Mouse (Mus musculus) large intestine, adult 2 months (tissue): ENCODE results near the gene Atm. TPM values are rescaled to one million over a fixed set of nuclear protein-coding genes. Genes with fewer than 3 reads are reported as not detected.

Source experiments
- DNase-seq: peaks from one replicate; pipeline ENCODE4 v3.0.0-alpha.2; 2012; ENCODE audit warnings: low read depth, low spot score
- WGBS: fragments of 180-500 bp; shearing (Covaris S2); methylation state at CpG from one replicate; pipeline ENCODE4 v1.1.7; 2018; 5-methylcytosine and 5-hydroxymethylcytosine counted together
- polyA plus RNA-seq: library from polyadenylated mRNA; depleted of rRNA; stranded (reverse); fragments of >200 nt; gene quantifications from 2 replicates; pipeline ENCODE4 v1.2.3, GENCODE M21; 2012; rRNA removed

Gene Atm
- polyA plus RNA-seq, result 0.84 and 1.9 TPM in 2 replicates

DNA sequence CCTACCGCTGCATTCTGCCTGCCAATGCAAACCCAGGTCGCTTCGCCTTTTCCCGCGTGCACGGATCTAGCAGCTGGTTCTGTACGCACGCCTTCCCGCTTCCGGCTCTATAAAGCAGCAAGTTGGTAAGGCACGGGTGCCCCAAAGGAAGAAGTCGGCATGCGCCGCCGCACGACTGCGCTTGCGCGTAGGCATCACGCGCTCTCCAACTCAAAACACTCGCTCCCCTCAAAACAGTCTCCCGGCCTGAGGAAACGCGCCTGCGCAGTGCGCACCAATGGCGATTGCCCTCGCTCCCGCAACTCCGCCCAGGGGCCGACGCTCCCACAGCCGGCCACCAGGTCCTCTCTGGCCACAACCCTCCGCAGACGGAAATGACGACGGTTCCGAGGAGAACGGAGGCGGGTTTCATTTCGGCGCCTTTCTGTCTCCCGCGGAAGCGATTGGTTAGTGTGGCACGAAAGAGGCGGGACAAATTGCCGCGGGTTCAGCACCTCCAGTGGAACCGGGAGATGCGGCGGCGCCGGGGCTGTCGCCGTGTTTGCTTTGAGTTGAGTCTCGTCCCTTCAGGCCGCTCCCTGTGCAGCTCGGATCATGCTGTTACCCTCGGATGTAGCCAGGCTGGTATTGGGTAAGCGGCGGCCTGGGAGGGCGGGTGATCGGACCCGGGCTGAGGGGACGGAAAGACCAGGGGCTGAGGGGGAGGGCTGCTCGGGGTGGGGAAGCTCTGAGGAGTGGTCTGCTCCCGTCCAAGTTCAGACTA, at the start of gene Atm, which contains the start of gene Npat:
Gene Atm, minus strand, starts transcription at position 183 of the 763 bp plus-strand sequence.
Gene Npat, plus strand, starts transcription at position 490 of the 763 bp plus-strand sequence.
- DNase-seq, result peak; percentile 99
- under 1% methylated on average over 69 of the region's 69 CpGs for WGBS

DNA sequence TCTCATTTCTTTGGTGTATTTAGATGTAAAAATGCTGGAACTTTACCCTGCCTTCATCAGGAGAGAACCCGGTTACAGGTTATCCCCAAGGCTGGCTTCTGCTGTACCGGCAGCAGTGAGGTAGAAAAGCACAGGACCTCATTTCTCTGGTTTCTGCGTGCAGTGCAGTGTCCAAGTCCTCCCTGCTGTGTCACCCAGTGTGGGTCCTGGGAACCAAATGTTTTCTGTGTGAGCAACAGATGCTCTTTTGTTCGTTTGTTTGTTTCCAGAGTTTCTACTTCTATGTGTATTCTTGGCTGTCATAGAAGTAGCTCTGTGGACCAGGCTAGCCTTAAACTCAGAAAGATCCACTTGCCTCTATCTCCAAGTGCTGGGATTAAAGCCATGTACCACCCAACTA, 45.3 kb upstream of the Atm start:
- WGBS, result 91% methylated on average over 4 of the region's 4 CpGs
- DNase-seq, result no peak

DNA sequence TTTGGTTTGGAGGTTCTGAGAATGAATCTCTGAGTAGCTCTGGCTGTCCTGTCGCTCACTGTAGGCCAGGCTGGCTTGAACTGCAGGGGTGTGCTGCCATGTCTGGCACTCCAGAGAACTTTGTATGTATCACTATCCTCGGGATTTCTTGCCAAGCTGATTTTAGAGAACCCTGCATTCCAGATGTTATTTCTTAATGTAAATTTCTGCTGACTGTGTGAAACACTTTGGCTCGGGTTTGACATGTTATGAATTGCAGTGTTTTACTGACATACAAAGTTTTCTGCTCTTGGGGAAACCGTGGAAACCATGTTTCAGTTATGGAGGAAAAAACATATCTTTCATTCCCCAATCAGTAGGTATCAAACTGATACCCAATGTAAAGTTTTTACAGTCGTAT, 39.2 kb upstream of the Atm start:
- 76% methylated on average over 5 of the region's 5 CpGs for WGBS
- DNase-seq, result no peak

DNA sequence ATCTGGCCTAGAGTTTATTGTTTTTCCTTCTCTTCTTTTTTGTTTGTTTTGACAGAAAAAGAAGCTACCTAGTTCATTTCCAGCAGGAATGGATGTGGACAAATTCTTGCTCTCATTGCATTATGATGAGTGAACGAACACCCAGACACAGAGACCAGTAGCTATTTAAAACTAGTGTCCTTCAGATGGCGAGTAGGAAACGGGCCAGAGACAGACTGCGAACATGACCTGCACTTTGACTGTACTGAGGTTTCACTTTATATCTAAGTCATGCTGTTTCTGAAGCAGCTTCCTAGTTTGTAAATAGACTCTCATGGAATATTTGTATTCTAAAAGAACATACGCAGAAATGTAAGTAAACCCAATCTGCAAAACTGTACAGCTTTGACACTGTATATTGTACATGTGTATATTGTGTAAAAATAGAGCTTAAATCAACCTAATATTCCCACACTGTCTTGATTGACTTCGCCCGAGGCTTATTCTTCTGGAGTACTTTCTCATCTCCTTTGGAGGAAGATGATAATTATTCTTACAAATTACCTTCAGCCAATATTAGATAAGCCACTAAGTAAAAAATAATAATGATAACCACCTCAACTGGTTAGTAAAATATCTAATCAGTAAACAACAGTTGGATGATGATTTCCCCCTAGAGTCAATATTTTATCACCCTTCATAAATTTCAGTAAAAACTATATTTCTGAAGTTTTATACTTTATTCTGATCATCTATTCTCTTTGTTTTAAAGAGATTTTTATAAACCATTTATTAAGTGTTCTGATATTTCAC, 36.2 kb upstream of the Atm start:
- 89% methylated on average over 7 of the region's 7 CpGs for WGBS

DNA sequence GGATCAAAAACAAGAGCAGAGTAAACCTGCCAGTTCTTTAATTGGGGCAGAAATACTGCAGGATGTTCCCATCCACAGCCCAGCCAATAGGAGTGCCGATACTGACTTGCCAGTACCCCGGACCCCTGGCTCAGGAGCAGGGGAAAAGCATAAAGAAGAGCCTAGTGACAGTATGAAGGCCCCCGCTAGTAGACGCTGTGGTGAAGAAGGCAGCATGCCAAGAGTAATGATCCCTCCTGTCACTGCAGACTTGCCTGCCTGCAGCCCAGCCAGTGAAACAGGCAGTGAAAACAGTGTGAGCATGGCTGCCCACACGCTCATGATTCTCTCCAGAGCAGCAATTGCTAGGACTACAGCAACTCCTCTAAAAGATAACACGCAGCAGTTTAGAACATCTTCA, 34.1 kb upstream of the Atm start:
- 83% methylated on average over 6 of the region's 6 CpGs for WGBS
- DNase-seq, result no peak

More for the DNA sequence above, 36.2 kb upstream of the Atm start:
- no peak for DNase-seq

DNA sequence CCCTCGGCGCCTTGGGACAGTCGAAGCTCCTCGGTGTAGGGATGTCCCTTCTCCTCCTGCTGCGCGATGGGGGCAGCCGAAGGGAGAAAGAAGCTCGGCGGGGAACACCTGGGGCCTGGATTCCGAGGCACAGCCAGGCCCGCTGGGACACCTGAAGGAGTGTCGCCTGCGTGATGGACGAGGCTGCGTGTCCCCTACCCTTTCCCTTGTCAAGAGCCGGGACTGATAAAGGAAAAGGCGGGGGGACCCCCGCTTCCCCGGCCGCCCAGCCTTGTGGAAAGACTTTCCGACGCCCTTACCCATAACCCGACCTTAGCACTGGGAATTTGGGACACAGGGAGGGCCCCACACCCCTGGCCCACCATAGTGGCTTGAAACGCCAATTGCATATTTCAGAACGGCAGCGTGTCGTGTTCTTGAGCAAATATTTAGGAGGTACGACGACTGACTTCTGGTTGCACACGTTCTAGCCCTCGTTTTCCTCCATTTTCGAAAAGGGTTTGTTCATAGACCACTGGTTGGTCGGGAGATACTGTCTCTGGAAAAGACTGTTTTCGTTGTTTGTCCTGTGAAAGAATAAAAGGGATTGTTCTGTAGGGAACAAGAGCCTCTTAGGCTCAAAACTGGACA, 911 bp upstream of the Atm start:
- under 1% methylated on average over 34 of the region's 34 CpGs for WGBS
- no peak for DNase-seq

DNA sequence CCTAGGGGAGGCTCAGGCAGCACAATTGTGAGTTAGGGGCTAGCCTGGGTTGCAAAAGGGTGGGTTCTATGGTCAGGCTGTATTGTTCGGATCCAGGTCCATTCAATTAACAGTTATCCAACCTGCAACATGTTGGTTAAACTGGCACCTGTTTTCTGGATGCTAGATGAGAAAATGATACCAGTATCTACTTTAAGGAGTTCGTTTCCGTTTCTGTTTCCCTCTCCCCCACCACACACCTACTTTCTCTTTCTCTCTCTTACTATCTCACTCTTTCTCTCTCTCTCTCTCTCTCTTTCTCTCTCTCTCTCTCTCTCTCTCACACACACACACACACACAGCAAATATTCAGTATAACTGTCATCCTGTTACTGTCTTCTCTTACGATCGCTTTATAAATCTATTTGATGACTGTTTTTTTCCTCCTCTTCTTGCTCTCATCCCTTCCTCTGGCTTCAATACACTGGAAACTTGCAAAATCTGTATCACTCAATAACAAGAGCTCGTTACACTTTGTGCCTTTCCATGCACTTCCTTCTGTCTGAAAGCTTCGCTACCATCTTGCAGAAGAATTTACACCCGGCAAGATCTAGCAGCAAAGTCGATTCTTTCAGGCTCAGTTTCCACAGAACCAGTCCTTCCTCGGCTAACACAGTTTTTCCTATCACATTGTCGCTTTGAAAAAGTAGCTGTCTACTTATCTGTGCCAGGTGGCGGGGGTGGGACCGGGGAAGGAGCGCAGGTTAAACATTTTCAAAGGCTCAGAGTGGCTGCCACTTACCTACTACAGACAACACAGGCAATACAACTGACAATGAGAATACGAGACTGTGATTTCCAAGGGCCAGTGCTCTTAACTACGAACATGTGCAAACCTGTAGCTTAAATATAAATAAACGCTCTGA, 872 bp downstream of the Atm start:
- 3% methylated on average over 17 of the region's 17 CpGs for WGBS
- DNase-seq, result no peak

DNA sequence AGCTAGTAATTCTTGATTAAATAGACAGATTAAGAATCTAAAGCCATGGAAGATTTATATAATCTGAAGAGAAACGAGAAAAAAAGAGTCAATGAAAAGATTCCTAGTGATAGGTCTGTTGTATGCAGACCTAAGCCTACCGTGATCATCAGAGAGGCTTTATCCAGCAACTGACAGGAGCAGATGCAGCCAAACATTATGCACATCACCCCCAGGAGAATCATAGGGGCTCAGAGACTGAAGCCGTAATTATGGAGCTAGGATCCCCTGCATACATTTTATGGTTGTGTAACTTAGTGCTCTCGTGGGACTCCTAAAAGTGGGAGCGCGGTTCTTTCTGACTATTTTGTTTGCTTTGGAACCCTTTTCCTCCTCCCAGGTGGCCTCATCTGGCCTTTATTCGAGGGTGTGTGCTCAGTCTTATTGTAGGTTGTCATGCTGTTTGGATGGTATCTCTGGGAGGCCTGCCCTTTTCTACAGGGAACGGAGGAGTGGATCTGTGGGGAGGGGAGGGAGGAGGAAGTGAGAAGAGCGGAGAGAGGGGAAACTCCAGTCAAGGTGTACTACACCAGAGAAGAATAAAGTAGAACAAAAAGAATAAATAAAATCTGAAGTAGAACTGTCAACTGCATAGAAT, 19.0 kb downstream of the Atm start:
- peak; percentile 57 for DNase-seq
- WGBS, result 31% methylated on average over 9 of the region's 9 CpGs

DNA sequence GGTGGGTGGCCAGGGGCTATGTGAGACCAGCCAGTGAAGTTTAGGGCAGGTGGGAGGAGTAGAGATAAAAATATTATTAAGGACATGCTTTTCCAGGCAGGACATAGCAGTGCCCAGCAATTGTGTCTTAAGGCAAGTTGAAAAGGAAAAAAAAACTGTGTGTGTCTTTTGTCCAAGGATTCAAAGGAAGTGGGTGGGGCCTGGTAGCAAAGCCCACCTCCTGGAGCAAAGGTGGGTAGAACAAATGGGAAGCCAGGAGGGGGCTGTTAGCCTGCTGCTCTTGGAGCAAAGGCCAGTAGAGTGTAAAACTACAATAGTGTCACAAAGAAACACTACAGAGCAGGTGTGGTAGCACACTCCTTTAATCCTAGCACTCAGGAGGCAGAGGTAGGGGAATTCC, 22.4 kb downstream of the Atm start:
- no peak for DNase-seq

DNA sequence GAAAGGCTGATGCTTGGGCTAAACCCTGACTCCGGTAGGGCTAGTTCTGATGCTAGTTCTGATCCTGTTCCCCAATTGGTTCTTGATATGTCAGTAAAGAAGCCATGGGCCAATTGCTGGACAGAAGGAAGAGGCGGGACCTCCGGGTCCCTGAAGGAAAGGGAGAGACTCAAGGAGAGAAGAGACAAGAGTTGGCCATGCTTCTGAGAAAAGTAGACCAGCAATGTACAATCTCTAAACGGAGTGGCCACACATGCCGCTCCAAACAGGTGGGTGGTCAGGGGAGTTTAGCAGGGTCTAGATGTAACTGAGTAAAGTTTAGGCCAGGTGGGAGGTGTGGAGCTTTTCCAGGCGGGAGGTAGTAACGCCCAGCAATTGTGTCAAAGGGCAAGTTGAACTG, 28.5 kb downstream of the Atm start:
- WGBS, result 93% methylated on average over 7 of the region's 7 CpGs
- DNase-seq, result no peak

DNA sequence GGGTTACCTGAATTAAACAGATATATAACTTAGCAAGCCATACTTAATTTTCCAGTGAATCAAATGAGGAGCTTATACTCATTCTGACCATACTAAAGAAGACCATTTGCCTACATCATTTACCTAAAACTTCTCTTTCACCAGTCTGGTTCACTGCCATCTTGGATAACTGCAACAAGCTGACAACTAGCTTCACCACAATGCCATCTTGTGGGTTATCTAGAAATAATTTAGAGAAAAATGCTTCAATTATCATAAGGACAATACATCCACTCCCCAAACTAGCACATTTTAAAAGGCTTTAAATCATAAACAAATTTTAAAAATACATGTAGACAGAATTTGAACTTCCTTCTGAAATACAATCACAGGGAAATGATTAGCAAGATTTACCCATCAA, 50.7 kb downstream of the Atm start:
- DNase-seq, result no peak

DNA sequence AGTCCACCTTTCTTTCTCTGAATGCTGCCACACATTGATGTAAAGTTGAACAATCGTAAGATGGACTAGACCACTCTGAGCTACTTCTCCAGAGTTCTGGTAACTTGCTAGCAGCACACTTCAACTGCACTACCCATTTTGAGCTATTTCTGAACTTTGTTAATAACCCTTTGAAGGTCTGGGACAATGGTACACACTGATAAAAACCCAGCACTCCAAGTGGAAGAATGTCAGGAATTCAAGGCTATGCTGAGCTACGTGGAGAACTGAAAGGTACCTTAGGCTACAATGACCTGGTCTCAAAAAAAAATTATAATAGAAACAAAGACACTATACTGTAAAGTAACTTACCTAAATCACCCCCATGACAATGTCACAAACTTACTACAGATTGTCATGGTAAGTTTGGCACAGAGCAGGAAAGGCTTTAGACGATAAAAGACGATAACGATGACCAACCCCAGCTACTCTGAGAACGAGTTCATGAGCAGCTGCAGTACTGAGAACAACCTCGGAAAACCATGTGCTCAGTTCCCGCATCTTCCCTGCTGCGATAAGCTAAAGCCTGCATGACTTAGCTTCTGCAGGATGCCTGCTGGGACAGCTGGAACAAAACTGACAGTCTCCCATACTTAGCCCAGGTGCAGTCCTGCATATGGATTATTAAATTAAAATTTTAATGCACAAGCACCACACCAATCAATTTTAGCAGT, 63.6 kb downstream of the Atm start:
- no peak for DNase-seq
- 88% methylated on average over 9 of the region's 9 CpGs for WGBS

DNA sequence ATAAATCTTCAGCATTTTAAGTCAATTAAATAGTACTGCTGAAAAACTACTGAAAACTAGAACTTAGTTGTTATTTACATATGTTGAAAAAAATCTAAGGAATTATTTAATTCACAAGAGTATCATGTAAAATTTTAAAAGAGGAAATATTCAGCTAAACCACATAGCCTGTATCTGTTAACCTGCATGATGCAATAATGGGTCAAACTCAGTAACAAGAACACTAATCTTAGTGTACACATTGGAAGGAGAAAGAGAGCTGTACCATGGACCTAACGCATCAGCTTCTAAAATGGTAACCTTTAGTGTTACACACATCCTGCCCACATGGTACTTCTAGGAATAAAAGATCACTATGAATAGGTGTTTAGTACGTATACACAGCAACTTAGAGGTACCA, 84.5 kb downstream of the Atm start:
- WGBS, result over 99% methylated on average over 2 of the region's 2 CpGs
- no peak for DNase-seq

DNA sequence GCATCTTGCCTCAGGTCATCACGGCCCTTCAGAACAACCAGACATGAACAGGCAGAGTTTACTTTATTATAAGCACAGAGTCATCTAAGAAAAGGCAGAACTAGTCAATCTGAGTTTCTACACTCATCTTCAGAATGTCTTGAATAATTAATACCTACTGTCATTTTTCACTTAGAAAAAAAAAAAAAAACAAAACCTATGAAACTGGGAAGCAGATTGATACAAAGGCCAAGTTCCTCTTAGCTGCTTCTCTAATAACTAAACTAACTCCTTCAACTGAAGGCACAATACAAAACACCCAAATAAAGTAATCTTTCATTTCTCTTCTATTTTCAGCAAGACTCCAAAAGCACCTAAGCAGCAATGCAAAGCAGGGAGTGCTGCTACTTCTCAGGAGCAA, 85.9 kb downstream of the Atm start:
- no peak for DNase-seq
- WGBS, result 86% methylated on average over 1 of the region's 1 CpGs

DNA sequence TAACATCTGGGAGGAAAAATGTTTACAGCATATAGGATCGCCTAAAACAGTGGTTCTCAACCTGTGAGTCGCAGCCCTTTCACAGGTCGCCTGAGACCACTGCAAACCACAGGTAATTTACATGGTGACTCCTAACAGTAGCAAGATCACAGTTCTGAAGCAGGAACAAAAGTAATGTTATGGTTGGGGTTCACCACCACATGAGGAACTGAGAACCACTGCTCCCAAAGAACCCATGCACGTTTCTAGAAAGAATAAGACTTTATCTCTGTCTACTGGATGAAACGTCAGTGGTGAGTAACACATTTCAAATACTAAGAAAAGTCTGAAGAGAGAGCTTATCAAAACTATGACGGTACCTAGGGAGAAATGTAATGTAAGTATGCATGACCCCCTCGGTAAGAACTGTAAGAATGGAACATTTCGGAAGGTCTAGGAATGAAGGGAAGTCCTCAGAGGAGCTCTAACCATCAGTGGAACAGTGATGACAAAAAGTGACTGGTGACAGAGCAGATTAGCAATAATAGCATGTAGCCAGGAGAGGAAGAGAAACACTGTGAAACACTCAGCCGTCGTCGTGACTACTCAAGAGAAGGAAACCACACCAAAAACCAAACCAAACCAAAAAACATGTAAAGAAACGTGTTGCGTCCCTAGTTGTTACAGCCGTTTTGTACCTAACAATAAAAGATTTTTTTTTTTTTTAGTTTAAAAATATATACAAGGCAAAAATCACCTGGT, 100.5 kb downstream of the Atm start:
- no peak for DNase-seq
- WGBS, result 86% methylated on average over 14 of the region's 14 CpGs

DNA sequence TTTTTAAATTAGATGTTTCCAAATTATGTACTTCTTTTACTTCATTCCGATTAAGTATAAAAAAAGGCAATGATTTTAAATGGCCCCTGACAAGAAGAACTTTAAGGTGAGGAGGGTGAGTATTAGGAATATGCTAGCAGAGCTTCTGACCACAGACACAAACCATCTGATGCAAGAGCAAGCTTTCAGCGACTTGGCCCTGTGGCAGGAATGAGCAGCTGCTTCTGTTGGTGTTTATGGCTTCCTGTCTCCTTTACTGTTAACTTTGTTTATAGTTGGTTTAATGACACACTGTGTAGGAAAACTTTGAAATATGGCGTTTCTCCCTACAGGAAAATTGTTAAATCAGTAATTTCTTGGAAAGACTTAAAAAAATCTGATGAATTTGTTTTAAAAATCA, 108.9 kb downstream of the Atm start:
- DNase-seq, result no peak
- WGBS, result 34% methylated on average over 3 of the region's 3 CpGs

DNA sequence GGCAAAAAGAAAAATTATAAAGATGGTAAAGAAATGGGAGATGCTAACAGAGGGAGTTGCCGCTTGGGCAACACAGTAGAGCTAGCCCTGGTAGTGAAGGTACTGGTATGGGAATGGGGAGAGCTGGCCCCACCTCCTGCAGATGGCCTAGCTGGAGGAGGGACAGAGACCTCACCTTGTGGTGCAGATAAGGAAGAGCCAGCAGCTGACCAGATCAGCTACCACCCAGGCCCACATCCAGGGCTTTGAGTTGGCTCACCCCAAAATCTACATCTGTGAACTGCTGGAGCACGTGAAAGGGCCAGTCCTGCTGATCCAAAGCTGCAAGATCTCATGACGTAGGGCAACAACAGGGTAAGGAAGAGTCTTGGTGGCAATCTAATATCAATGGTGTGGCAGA, 109.8 kb downstream of the Atm start:
- 91% methylated on average over 3 of the region's 3 CpGs for WGBS
- no peak for DNase-seq
